Mouse (Mus musculus) hindbrain, embryonic 14.5 days (tissue): Measurements from ENCODE around the gene Arhgap19. TPM values are rescaled to one million over a fixed set of nuclear protein-coding genes. Genes with fewer than 3 reads are reported as not detected.

ENCODE experiments used
- ATAC-seq: fragments of 200-750 bp; cut with Nextera tagmentation; 2 replicates; pipeline ENCODE4 v1.8.0; 2017; ENCODE audit warnings: moderate number of reproducible peaks, mild to moderate bottlenecking, moderate TSS enrichment, moderate library complexity; ENCODE audit not compliant: low FRiP score
- DNase-seq: peaks from one replicate; pipeline ENCODE4 v3.0.0-alpha.2; 2015; ENCODE audit warnings: low spot score
- H3K27ac ChIP-seq: fragments of 300-500 bp; sonication (generic); 2 replicates; pipeline ENCODE4 v1.5.1; 2014; ENCODE audit warnings: mild to moderate bottlenecking, moderate library complexity
- H3K27me3 ChIP-seq: fragments of 300-500 bp; sonication (generic); 2 replicates; pipeline ENCODE4 v1.6.1; 2014; ENCODE audit warnings: mild to moderate bottlenecking, low read length, mixed read lengths; ENCODE audit not compliant: control insufficient read depth, insufficient read depth
- H3K36me3 ChIP-seq: fragments of 300-500 bp; sonication (generic); replicated peaks from 2 replicates; pipeline ENCODE4 v1.6.1; 2014; ENCODE audit not compliant: control insufficient read depth, insufficient read depth
- H3K4me1 ChIP-seq: fragments of 300-500 bp; sonication (generic); replicated peaks from 2 replicates; pipeline ENCODE4 v1.6.1; 2014; ENCODE audit warnings: antibody characterized with exemption, low read length, mixed read lengths; ENCODE audit not compliant: control insufficient read depth, insufficient read depth
- H3K4me2 ChIP-seq: fragments of 300-500 bp; sonication (generic); replicated peaks from 2 replicates; pipeline ENCODE4 v1.6.1; 2014; ENCODE audit warnings: mild to moderate bottlenecking, moderate library complexity
- H3K4me3 ChIP-seq: fragments of 300-500 bp; sonication (generic); replicated peaks from 2 replicates; pipeline ENCODE4 v1.5.1; 2014; ENCODE audit warnings: mild to moderate bottlenecking, low read length
- H3K9ac ChIP-seq: fragments of 300-500 bp; sonication (generic); 2 replicates; pipeline ENCODE4 v1.6.1; 2014
- H3K9me3 ChIP-seq: fragments of 300-500 bp; sonication (generic); 2 replicates; pipeline ENCODE4 v1.6.1; 2016; ENCODE audit warnings: low read length; ENCODE audit not compliant: control insufficient read depth
- WGBS: fragments of 180-500 bp; shearing (Covaris S2); extraction: QIAGEN DNeasy Blood & Tissue Kit; methylation state at CpG from one replicate; pipeline ENCODE4 v1.1.7; 2014; 5-methylcytosine and 5-hydroxymethylcytosine counted together
- polyA plus RNA-seq: library from polyadenylated mRNA; unstranded; fragments of >200 nt; fragmentation: Nextera tagmentation; extraction: Ambion mirVana; gene quantifications from 2 replicates; pipeline ENCODE4 v1.2.1, GENCODE M21; 2014

Gene Arhgap19
- polyA plus RNA-seq, 1 experiment from 2014 or later, result 6.7 TPM

DNA sequence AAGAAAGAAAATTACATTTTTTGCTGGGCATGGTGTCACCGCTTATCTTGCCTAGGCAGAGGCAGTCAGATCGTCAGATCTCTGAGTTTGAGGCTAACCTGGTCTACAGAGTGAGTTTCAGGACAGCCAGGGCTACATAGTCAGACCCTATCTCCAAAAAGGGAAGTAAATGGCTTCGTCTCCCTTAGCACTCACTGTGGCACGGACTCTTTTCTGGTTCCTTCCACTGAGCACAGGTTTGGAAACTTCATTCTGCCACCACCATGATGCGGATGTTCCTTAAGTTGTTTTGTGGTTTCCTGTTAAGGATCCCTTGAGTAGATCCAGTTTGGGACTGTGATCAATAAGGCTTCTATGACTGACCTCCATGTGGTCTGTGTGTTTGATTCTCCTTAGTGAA, 23.1 kb upstream of the Arhgap19 start:
- Histone ChIP-seq H3K4me2 (no peak overlapping the region), H3K36me3 (no peaks in the 10 kb centered on the region), H3K9ac (no peak overlapping the region), H3K27ac (no peak overlapping the region), H3K4me1 (no peaks in the 10 kb centered on the region; the same call in 1 of the 2 replicates), H3K9me3 (no peaks in the 10 kb centered on the region), H3K4me3 (no peak overlapping the region), H3K27me3 (no peaks in the 10 kb centered on the region)
- WGBS, result 86% methylated on average over 5 of the region's 5 CpGs
- ATAC-seq (no peak), DNase-seq (no peak)

DNA sequence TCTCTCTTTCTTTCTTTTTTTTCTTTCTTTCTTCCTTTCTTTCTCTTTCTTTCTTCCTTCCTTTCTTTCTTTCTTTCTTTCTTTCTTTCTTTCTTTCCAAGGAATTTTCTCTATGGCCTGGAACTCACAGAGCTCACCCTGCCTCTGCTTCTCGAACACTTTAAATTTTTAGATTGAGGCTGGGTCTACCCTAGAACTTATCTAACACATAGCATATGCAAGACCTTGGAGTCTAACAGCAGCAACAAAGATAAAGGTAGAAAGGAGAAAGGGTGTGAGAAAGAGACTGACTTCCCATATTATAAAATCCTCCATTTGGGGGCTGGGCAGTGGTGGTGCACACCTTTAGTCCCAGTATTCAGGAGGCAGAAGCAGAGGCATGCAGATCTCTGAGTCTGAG, 20.7 kb upstream of the Arhgap19 start:
- Histone ChIP-seq H3K27ac (no peak overlapping the region), H3K4me1 (no peaks in the 10 kb centered on the region; the same call in 1 of the 2 replicates), H3K36me3 (no peaks in the 10 kb centered on the region), H3K9ac (no peak overlapping the region), H3K27me3 (no peaks in the 10 kb centered on the region), H3K9me3 (no peaks in the 10 kb centered on the region), H3K4me3 (no peak overlapping the region), H3K4me2 (no peak overlapping the region)
- WGBS, result 95% methylated on average over 1 of the region's 1 CpGs
- ATAC-seq, result no peak
- no peak for DNase-seq

GRCm38 (mm10) chr19:41821436-41821835, 19.6 kb upstream of the Arhgap19 start:
- Histone ChIP-seq H3K9ac (no peak overlapping the region), H3K4me2 (no peak overlapping the region), H3K4me3 (no peak overlapping the region), H3K4me1 (no peaks in the 10 kb centered on the region; the same call in 1 of the 2 replicates), H3K27me3 (no peaks in the 10 kb centered on the region), H3K36me3 (no peaks in the 10 kb centered on the region), H3K9me3 (no peaks in the 10 kb centered on the region), H3K27ac (no peak overlapping the region)
- ATAC-seq (no peak), DNase-seq (no peak)
- 12% methylated on average over 5 of the region's 5 CpGs for WGBS

DNA sequence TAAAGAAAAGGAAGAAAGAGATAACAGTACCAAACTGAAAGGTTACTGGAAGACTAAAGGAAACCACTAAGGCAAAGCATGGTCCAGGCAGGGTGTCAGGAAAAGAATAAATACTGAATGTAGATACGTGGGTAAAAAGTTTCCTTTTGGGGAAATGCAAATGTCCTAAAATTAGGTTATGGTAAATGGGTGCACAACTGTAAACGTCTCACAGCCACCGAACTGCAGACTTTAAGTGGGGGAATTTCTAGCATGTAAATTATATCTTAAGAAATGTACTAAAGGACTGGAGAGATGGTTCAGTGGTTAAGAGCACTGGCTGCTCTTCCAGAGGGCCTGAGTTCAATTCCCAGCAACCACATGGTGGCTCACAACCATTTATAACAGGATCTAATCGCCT, 16.9 kb upstream of the Arhgap19 start:
- ATAC-seq (no peak), DNase-seq (no peak)
- H3K4me1 ChIP-seq, result no peaks in the 10 kb centered on the region; the same call in 1 of the 2 replicates
- H3K4me3 ChIP-seq, result no peak overlapping the region
- H3K27me3 ChIP-seq, result no peaks in the 10 kb centered on the region
- H3K27ac ChIP-seq, result no peak overlapping the region
- H3K4me2 ChIP-seq, result no peak overlapping the region
- H3K9me3 ChIP-seq, result no peaks in the 10 kb centered on the region
- H3K36me3 ChIP-seq, result no peaks in the 10 kb centered on the region
- 85% methylated on average over 4 of the region's 4 CpGs for WGBS
- no peak overlapping the region for H3K9ac ChIP-seq

GRCm38 (mm10) chr19:41817325-41817724, 15.5 kb upstream of the Arhgap19 start:
- H3K27me3 ChIP-seq, result no peaks in the 10 kb centered on the region
- H3K36me3 ChIP-seq, result no peaks in the 10 kb centered on the region
- no peak overlapping the region for H3K4me2 ChIP-seq
- 67% methylated on average over 10 of the region's 10 CpGs for WGBS
- no peak overlapping the region for H3K9ac ChIP-seq
- no peaks in the 10 kb centered on the region; the same call in 1 of the 2 replicates for H3K4me1 ChIP-seq
- no peak overlapping the region for H3K4me3 ChIP-seq
- ATAC-seq, result no peak
- no peaks in the 10 kb centered on the region for H3K9me3 ChIP-seq
- H3K27ac ChIP-seq, result no peak overlapping the region
- DNase-seq, result no peak

DNA sequence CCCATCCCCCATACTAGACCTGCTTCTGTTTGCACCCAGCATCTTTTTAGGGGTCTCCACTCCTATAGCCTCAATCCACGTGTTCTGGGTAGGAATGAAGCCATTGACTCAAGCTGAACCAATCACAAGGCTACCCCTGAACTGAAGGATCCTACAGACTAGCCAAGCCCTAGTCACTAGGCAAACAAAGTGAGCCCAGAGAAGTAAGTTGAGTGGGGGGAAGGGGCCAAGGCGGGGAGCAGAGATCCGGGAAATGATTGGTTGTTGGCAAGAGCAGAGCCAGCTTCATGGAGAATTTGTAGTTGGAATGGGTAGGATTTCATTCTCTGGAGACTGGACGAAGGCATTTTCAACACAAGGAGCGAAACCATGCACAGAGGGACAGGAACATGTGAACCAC, 15.1 kb upstream of the Arhgap19 start:
- no peaks in the 10 kb centered on the region for H3K9me3 ChIP-seq
- WGBS, result 67% methylated on average over 5 of the region's 5 CpGs
- ATAC-seq, result no peak

GRCm38 (mm10) chr19:41816410-41816809, 14.6 kb upstream of the Arhgap19 start:
- Histone ChIP-seq H3K4me1 (no peaks in the 10 kb centered on the region; the same call in 1 of the 2 replicates), H3K9ac (no peak overlapping the region), H3K27me3 (no peaks in the 10 kb centered on the region), H3K36me3 (no peaks in the 10 kb centered on the region), H3K27ac (no peak overlapping the region), H3K9me3 (no peaks in the 10 kb centered on the region), H3K4me3 (no peak overlapping the region), H3K4me2 (no peak overlapping the region)
- no peak for ATAC-seq
- DNase-seq, result no peak
- WGBS, result 80% methylated on average over 5 of the region's 5 CpGs

More for the DNA sequence above, 15.1 kb upstream of the Arhgap19 start:
- Histone ChIP-seq H3K4me1 (no peaks in the 10 kb centered on the region; the same call in 1 of the 2 replicates), H3K36me3 (no peaks in the 10 kb centered on the region), H3K9ac (no peak overlapping the region), H3K27me3 (no peaks in the 10 kb centered on the region), H3K4me3 (no peak overlapping the region), H3K27ac (no peak overlapping the region), H3K4me2 (no peak overlapping the region)
- DNase-seq, result no peak

DNA sequence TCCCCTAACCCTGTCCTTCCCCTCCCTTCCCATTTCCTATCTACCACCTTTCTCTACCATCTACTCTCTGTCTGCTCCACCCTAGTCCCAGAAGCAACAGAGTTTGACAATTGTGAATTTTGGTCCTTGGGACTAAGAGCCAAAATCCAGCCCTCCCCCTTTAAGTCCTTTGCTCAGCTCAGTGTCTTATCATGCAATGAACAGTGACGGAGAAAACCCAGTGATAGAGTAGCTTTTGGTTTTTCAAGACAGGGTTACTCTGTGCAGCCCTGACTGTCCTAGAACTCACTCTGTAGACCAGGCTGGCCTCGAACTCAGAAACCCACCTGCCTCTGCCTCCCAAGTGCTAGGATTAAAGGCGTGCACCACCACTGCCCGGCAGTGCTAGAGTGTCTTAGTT, 11.5 kb upstream of the Arhgap19 start:
- DNase-seq, result no peak
- H3K36me3 ChIP-seq, result no peaks in the 10 kb centered on the region
- no peak overlapping the region for H3K27ac ChIP-seq
- H3K27me3 ChIP-seq, result no peaks in the 10 kb centered on the region
- no peaks in the 10 kb centered on the region for H3K4me1 ChIP-seq
- WGBS, result 95% methylated on average over 4 of the region's 4 CpGs
- H3K9ac ChIP-seq, result no peak overlapping the region
- no peak overlapping the region for H3K4me2 ChIP-seq
- no peak for ATAC-seq
- no peaks in the 10 kb centered on the region for H3K9me3 ChIP-seq
- no peak overlapping the region for H3K4me3 ChIP-seq

DNA sequence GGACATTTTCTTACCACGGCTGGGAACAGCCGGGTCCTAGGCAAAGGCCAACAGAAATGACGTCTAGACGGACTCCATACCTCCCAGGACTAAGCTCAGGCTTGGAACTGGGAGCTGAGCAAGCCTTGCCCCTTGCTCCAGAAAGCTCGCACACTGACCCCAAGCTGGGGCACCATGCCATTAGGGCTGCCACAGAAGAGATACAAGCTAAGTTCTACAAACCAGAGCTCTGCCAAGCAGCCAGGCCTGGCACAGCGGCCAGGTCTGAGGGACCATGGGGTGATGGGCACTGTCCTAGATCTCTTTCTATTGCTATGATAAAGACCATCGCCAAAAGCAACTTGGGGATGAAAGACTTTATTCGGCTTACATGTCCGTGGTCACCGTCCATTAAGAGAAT, 10.7 kb upstream of the Arhgap19 start:
- 92% methylated on average over 10 of the region's 10 CpGs for whole genome bisulfite sequencing
- H3K4me2 ChIP-seq, result no peak overlapping the region

DNA sequence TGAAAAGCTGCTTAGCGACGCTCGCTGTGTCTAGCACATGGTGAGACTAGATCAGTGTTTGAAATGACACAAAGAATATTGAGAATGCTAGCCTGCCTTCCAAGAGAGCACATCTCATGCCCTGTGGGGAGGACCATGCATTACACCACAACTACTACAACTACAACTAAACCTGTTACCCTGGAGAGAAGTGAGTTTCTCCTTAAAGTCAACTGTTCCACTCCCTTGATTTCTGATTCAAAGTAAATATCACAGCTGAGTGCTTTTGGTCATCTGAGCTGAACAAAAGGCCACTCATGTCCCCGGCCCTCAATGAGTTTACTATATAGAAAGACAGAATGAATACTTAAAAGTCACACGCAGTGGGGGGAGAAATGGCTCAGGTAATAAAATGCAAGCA, 8.2 kb upstream of the Arhgap19 start:
- Histone ChIP-seq H3K27me3 (no peaks in the 10 kb centered on the region), H3K9me3 (no peaks in the 10 kb centered on the region), H3K36me3 (no peaks in the 10 kb centered on the region), H3K9ac (no peak overlapping the region), H3K4me3 (no peak overlapping the region), H3K4me1 (no peaks in the 10 kb centered on the region), H3K4me2 (no peak overlapping the region), H3K27ac (no peak overlapping the region)
- 80% methylated on average over 5 of the region's 5 CpGs for WGBS
- ATAC-seq (no peak), DNase-seq (no peak)

More for the DNA sequence above, 10.7 kb upstream of the Arhgap19 start:
- Histone ChIP-seq H3K27ac (no peak overlapping the region), H3K9me3 (no peaks in the 10 kb centered on the region), H3K36me3 (no peaks in the 10 kb centered on the region), H3K27me3 (no peaks in the 10 kb centered on the region), H3K4me1 (no peaks in the 10 kb centered on the region), H3K4me3 (no peak overlapping the region), H3K9ac (no peak overlapping the region)
- DNase-seq (no peak), ATAC-seq (no peak)
